Mouse (Mus musculus) intestine, embryonic 15.5 days (tissue): ENCODE results near the gene Exosc7. TPM values are rescaled to one million over a fixed set of nuclear protein-coding genes. Genes with fewer than 3 reads are reported as not detected.
A peak's percentile ranks its signal among the peaks of the same experiment; 100 is the strongest.

Experiments used
- ATAC-seq: fragments of 200-750 bp; cut with Nextera tagmentation; 2 replicates; pipeline ENCODE4 v1.8.0; 2017; ENCODE audit warnings: moderate TSS enrichment, moderate library complexity
- H3K27ac ChIP-seq: fragments of 300-500 bp; sonication (generic); 2 replicates; pipeline ENCODE4 v1.5.1; 2015; ENCODE audit warnings: mild to moderate bottlenecking, inconsistent platforms
- H3K27me3 ChIP-seq: fragments of 300-500 bp; sonication (generic); replicated peaks from 2 replicates; pipeline ENCODE4 v1.6.1; 2015; ENCODE audit warnings: inconsistent platforms
- H3K36me3 ChIP-seq: fragments of 300-500 bp; sonication (generic); 2 replicates; pipeline ENCODE4 v1.6.1; 2015; ENCODE audit warnings: inconsistent platforms
- H3K4me1 ChIP-seq: fragments of 300-500 bp; sonication (generic); replicated peaks from 2 replicates; pipeline ENCODE4 v1.6.1; 2015; ENCODE audit warnings: inconsistent platforms
- H3K4me2 ChIP-seq: fragments of 300-500 bp; sonication (generic); replicated peaks from 2 replicates; pipeline ENCODE4 v1.6.1; 2015; ENCODE audit warnings: mild to moderate bottlenecking, inconsistent platforms
- H3K4me3 ChIP-seq: fragments of 300-500 bp; sonication (generic); replicated peaks from 2 replicates; pipeline ENCODE4 v1.5.1; 2015; ENCODE audit warnings: inconsistent platforms
- H3K9ac ChIP-seq: fragments of 300-500 bp; sonication (generic); 2 replicates; pipeline ENCODE4 v1.6.1; 2015; ENCODE audit warnings: inconsistent platforms
- H3K9me3 ChIP-seq: fragments of 300-500 bp; sonication (generic); 2 replicates; pipeline ENCODE4 v1.6.1; 2016; ENCODE audit warnings: inconsistent platforms
- WGBS: fragments of 180-500 bp; shearing (Covaris S2); methylation state at CpG from one replicate; pipeline ENCODE4 v1.1.7; 2015; 5-methylcytosine and 5-hydroxymethylcytosine counted together
- polyA plus RNA-seq: library from polyadenylated mRNA; unstranded; fragments of >200 nt; fragmentation: Nextera tagmentation; extraction: Ambion mirVana; gene quantifications from 2 replicates; pipeline ENCODE4 v1.2.1, GENCODE M21; 2015

Exosc7 gene
- polyA plus RNA-seq, 1 experiment from 2014 or later, result 138 TPM

DNA sequence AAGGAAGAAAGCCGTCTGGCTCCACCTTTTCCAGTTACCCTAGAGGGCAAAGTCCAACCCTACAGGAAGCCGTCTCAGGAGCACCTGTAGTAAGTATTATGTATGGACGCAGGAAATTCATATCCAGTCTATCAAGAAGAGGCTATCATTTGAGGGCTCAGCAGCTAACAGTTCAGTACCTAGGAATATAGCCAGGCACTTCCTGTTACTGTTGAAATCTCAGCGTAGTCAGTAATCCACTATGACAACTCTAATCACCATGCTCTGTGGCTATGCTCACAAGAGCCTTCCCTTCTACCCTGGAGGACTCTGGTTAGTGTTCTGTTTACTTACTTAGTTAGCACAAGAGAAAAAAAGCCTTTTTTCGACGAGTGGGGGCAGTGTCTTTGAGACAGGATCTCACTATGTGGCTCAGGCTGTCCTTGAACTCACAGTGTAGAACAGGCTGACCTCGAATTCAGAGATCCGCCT lies 1.2 kb upstream of the Exosc7 start:
- H3K4me2 ChIP-seq, result peak overlapping the region; percentile 79
- H3K27me3 ChIP-seq, result no peaks in the 10 kb centered on the region
- 41% methylated on average over 8 of the region's 8 CpGs for WGBS
- peak; percentile 35 for ATAC-seq
- no peaks in the 10 kb centered on the region for H3K36me3 ChIP-seq
- peaks cover 13% of the 10 kb centered on the region for H3K4me1 ChIP-seq
- peak overlapping the region; percentile 95 for H3K9ac ChIP-seq
- peak overlapping the region; percentile 98 for H3K4me3 ChIP-seq
- no peaks in the 10 kb centered on the region for H3K9me3 ChIP-seq
- peak overlapping the region; percentile 98 for H3K27ac ChIP-seq

DNA sequence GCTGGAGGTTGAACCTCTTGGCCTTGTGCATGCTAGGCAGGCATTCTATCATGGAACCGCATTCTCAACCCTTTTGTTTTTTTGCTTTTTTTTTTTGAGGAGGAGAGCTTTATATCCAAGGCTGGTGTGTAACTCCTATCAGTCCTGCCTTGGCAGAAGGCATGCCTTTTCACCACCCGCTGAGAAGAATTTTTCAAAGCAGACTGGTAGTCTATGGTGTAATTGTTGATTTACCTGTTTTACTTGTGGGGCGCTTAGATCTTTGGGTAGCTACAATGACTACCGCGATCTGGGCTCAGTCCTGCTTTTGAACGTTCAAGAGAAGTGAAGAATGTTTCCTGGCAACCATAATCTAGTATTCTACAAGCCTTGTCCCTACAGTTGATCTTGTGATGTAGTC lies 916 bp downstream of the Exosc7 start:
- Histone ChIP-seq H3K27me3 (no peaks in the 10 kb centered on the region), H3K4me3 (peak overlapping the region; percentile 98), H3K27ac (no peak overlapping the region), H3K4me1 (peaks cover 13% of the 10 kb centered on the region), H3K36me3 (peaks cover under 1% of the 10 kb centered on the region; the same call in 1 of the 2 replicates), H3K4me2 (peak overlapping the region; percentile 79), H3K9me3 (no peaks in the 10 kb centered on the region), H3K9ac (peak overlapping the region; percentile 95)
- 53% methylated on average over 6 of the region's 6 CpGs for WGBS
- ATAC-seq, result no peak

DNA sequence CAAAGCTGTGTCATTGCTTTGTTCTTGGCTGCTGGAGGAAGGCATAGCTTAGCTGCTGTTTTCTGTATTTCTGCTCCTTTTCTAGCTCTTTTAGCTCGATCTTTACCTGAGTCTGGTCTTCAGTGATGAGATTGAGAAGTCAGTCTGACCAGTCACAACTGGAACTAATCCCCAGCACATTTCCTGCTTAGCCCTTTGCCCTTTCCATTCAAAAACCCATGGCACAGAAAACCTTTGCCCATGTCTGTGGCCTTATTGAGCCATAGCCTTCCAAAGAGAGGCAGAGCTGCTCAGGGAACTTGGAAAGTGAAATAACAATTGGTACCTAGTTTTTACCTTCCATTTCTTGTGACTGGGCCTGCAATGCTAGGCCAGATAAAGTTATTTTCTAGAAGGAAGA lies 2.6 kb downstream of the Exosc7 start:
- Histone ChIP-seq H3K4me3 (no peak overlapping the region), H3K9ac (no peak overlapping the region), H3K27ac (no peak overlapping the region), H3K9me3 (no peaks in the 10 kb centered on the region), H3K4me2 (no peak overlapping the region), H3K36me3 (peaks cover 17% of the 10 kb centered on the region; the same call in 1 of the 2 replicates), H3K4me1 (peaks cover 13% of the 10 kb centered on the region), H3K27me3 (no peaks in the 10 kb centered on the region)
- no peak for ATAC-seq
- 81% methylated on average over 1 of the region's 1 CpGs for WGBS

DNA sequence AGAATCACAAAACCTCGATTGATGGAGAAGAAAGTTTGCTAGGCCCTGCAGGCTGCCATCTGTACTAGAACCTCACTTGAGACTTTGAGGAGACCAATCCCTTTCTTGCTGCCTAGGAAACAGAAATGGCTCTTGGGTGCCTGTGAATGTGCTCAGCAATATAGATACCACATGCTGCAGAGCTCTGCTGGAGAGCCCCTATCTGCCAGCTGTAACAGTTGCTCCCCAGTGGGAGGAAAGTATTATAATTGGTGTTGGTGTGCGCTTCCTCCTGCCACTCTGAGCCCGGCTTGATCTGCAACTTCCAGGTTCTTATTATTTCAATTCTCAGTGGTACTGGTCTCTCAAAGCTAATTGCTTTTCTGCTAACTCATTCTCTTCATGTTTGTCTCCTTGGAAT lies 10.0 kb downstream of the Exosc7 start:
- no peak overlapping the region for H3K4me3 ChIP-seq
- no peak overlapping the region for H3K4me2 ChIP-seq
- ATAC-seq, result no peak
- H3K9ac ChIP-seq, result no peak overlapping the region
- no peaks in the 10 kb centered on the region for H3K9me3 ChIP-seq
- H3K36me3 ChIP-seq, result peaks cover 46% of the 10 kb centered on the region
- H3K27me3 ChIP-seq, result no peaks in the 10 kb centered on the region
- WGBS, result 92% methylated on average over 3 of the region's 3 CpGs
- H3K4me1 ChIP-seq, result no peaks in the 10 kb centered on the region
- no peak overlapping the region for H3K27ac ChIP-seq

DNA sequence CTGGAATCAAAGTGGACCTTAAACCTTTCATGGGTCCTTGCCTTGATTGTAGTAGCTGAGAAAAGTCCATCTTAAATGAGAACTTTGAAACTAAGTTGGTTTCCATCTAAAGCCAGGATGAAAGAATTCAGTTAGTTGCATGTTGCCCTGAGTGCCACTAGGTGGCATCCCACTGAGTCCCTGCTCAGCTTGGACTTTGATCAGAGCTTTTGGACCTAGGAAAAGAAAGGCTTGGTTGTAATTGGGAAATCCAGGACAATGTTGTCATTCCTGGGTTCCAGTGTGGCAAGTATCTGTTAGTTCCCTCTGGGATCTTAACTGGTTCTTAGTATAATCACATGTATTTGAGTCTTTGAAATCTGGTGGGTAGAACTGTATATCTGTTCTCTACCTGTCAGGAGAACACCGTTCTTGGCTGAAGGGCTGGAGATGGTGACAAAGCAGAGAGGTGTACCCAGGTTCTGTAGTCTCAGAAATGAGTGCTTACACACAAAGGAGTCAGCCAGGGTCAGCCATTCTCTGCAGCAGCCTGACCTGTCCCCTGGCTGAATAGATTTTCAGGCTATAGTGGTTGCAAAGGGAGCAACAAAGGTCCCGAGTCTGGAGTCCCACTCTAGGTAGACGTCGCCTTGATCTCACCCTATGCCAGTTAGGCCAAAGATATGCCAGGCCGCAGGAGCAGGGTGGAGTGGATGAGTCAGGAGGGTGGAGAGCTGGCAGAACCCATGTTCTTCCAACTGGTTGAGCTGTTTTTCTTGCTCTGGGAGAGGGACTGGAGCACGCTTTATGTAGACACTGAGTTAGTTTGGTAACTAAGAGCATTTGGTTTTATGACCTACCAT lies 10.8 kb downstream of the Exosc7 start:
- 90% methylated on average over 6 of the region's 6 CpGs for WGBS
- Histone ChIP-seq H3K27me3 (no peaks in the 10 kb centered on the region), H3K4me2 (no peak overlapping the region)

DNA sequence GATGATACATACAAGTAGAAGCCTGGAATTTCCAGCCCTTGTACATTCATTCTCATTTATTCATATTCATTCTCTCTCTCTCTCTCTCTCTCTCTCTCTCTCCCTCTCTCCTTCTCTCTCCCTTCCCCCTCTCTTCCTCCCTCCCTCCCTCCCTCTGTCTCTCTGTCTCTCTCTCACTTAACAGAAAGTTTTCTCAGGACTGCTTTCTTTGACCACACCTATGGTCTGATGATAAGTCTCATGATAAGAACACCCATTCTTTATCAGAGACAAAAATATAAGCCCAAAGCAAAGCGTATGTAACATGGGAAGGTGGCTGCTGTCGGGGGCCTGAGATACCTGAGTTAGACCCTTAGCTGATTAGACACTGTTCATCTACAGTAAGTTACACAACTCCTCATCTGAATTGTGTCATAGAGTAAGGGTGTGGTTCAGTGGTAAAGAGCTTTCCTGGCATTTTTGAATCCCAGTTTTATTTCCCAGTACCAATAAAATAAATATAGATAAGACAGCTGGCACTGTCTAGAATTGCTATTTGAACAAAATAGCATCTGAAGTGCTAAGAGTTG lies 11.5 kb downstream of the Exosc7 start:
- Histone ChIP-seq H3K36me3 (peaks cover 51% of the 10 kb centered on the region), H3K27ac (no peak overlapping the region), H3K27me3 (no peaks in the 10 kb centered on the region), H3K4me3 (no peak overlapping the region), H3K4me1 (no peaks in the 10 kb centered on the region), H3K4me2 (no peak overlapping the region), H3K9me3 (no peaks in the 10 kb centered on the region), H3K9ac (no peak overlapping the region)
- ATAC-seq, result peak; percentile 69; the same call in 1 of the 2 replicates
- WGBS, result 81% methylated on average over 2 of the region's 2 CpGs

More for the DNA sequence above, 10.8 kb downstream of the Exosc7 start:
- H3K27ac ChIP-seq, result no peak overlapping the region
- H3K36me3 ChIP-seq, result peaks cover 53% of the 10 kb centered on the region
- peak; percentile 68 for ATAC-seq
- no peaks in the 10 kb centered on the region for H3K9me3 ChIP-seq
- H3K4me1 ChIP-seq, result no peaks in the 10 kb centered on the region
- H3K4me3 ChIP-seq, result no peak overlapping the region
- H3K9ac ChIP-seq, result no peak overlapping the region

DNA sequence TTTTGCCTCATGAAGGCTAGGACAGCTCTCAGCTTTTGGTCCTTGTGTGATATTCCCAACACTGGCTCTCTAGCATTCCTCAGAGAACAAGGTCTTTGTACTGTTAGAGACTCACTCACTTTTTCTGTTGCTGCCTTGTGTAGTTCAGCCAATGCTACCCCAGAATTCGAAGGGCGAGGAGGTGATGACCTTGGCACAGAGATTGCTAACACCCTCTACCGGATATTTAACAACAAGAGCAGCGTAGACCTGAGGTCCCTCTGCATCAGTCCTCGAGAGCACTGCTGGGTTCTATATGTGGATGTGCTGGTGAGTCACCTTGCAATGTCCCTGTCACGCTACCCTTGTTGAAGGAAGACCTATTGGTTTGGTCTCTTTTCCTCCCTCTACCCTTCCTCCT lies 14.6 kb downstream of the Exosc7 start:
- Histone ChIP-seq H3K4me3 (no peak overlapping the region), H3K4me1 (no peaks in the 10 kb centered on the region), H3K9me3 (no peaks in the 10 kb centered on the region), H3K36me3 (peaks cover 49% of the 10 kb centered on the region), H3K4me2 (no peak overlapping the region), H3K27ac (no peak overlapping the region), H3K9ac (no peak overlapping the region), H3K27me3 (no peaks in the 10 kb centered on the region)
- WGBS, result 92% methylated on average over 6 of the region's 6 CpGs
- ATAC-seq, result no peak

DNA sequence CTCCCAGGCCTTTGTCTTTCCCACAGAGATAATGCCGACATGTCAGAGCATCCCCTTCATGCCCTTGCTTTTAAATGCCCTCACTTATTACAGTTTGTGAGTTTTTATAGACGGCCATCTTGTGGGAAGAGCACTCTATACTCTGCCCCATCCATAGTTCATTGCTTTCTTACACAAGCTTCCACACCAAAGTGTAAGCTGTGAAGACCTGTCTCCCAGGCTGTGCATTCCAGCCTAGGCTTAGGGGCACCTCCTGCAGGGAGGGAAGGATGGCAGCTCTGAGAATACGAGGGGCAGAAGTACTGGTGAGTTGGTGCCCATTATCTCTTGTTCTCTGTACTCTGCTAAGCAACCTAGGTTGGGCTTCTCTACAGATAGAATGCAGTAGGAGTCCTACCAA lies 20.0 kb downstream of the Exosc7 start:
- Histone ChIP-seq H3K4me3 (no peak overlapping the region), H3K27ac (no peak overlapping the region), H3K27me3 (no peaks in the 10 kb centered on the region), H3K36me3 (peaks cover 53% of the 10 kb centered on the region), H3K4me2 (no peak overlapping the region), H3K9ac (no peak overlapping the region), H3K4me1 (no peaks in the 10 kb centered on the region), H3K9me3 (no peaks in the 10 kb centered on the region)
- ATAC-seq, result no peak
- 92% methylated on average over 3 of the region's 3 CpGs for WGBS

DNA sequence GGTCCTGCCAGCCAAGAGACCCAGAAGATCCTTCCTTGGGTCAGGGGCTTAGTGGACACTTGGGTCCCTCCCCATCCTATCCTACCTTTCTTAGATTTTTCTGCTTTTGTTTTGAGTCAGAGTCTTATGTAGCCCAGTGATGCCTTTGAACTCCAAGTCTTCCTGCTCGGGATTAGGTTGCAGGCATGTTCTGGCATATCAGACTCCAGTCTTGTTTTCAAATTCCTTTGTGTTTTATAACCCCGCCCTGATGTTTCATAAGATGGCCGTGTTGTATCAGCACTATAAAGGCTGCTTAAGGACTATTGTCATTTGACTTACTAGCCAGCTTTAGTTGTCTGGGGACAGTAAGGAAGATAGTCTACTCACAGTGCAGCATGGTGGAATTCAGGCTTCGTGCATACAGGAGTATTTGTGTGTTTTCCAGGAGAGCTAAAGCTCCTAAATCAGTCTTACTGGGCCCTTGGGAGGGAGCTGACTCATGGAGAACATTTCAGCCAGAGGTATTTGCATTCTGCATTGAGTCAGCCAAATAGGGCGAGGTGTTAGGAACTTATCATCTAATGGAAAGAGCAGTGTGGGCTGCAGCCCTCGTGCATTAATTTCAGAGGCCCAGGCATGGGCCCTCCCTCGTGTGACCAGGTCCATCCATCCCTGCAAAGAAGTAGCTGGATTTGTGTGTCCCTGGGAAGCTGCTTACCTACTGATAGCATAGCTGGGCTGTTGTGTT lies 24.1 kb downstream of the Exosc7 start:
- no peaks in the 10 kb centered on the region for H3K27me3 ChIP-seq
- 80% methylated on average over 7 of the region's 7 CpGs for WGBS
- peaks cover 7% of the 10 kb centered on the region; the same call in 1 of the 2 replicates for H3K4me1 ChIP-seq
- no peak overlapping the region for H3K27ac ChIP-seq
- H3K4me3 ChIP-seq, result no peak overlapping the region
- H3K9me3 ChIP-seq, result no peaks in the 10 kb centered on the region
- peaks cover 33% of the 10 kb centered on the region for H3K36me3 ChIP-seq
- ATAC-seq, result no peak; the same call in 1 of the 2 replicates
- no peak overlapping the region for H3K4me2 ChIP-seq
- no peak overlapping the region for H3K9ac ChIP-seq

DNA sequence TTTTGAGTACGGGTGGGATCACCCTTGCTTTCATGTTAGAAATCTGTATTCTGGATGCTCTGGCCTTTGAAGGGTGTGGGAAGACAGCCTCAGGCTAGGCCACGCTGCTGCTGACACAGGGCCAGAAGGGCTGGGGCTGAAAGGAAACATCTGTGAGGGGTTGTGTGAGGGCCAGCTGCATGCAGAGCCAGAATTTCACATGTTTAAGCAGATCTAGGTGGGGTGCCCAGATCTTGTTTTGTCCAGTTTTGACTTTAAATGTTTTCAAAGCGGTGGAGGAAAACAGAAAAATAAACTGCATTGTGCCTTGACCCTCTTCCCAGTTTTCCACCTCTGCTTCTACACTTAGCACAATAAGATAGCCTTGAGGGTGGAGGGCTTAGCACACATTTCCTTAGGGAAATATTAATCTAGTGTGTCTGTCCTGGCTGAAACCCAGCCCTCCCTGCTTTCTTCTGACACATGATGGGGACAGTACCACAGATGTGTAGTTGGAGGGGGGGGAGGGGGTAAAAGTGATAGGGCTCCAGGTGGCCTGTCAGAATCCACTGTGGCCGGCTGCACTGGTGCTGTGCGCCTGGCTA lies 26.0 kb downstream of the Exosc7 start:
- Histone ChIP-seq H3K36me3 (peaks cover 19% of the 10 kb centered on the region), H3K27me3 (no peaks in the 10 kb centered on the region), H3K9me3 (no peaks in the 10 kb centered on the region), H3K27ac (peak overlapping the region; percentile 57), H3K9ac (no peak overlapping the region), H3K4me1 (peaks cover 7% of the 10 kb centered on the region; the same call in 1 of the 2 replicates), H3K4me3 (no peak overlapping the region), H3K4me2 (no peak overlapping the region)
- ATAC-seq, result peak; percentile 84
- WGBS, result 49% methylated on average over 5 of the region's 5 CpGs

DNA sequence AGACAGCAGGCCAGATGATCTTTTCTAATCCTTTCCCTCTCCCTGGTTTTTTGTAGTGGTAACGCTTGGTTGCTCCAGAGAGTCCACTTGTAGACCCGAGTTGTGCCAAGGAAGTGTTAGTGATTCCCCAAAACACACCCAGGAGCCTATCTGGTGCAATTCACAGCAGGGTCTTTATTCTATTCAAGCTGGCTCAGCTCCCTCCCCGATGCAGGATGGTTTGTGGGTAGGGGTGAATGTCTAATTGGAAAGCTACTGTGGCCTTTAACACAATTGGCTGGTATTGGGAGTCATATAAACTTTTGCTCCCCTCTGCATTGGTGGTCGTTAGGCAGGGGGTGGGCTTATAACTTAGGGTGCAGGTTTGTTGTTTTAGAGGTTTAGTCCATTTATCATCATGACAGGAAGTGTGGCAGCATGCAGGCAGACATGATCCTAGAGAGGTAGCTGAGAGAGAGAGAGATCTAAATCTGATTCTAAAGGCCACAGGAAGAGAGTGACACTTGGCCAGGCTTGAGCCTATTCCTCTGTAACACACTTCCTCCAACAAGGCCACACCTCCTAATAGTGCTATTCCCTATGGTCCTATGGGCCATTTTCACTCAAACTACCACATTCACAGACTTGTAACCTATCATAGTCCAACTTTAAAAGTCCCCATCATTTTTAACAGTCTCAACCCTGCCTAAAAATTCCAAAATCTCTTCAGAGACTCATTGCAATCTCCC lies 27.0 kb downstream of the Exosc7 start:
- no peak overlapping the region for H3K4me3 ChIP-seq
- H3K27me3 ChIP-seq, result no peaks in the 10 kb centered on the region
- H3K4me1 ChIP-seq, result peaks cover 7% of the 10 kb centered on the region; the same call in 1 of the 2 replicates
- peaks cover 19% of the 10 kb centered on the region for H3K36me3 ChIP-seq
- no peak overlapping the region for H3K4me2 ChIP-seq
- ATAC-seq, result no peak
- 82% methylated on average over 4 of the region's 4 CpGs for WGBS
- no peaks in the 10 kb centered on the region for H3K9me3 ChIP-seq
- H3K27ac ChIP-seq, result peak overlapping the region; percentile 57; the same call in 1 of the 2 replicates
- no peak overlapping the region for H3K9ac ChIP-seq
